In genomic region chr2:167417694-167418093, GRCm38 (mm10) we compare ENCODE assay signal across 8 mouse cellular contexts. TPM values are rescaled to one million over a fixed set of nuclear protein-coding genes. Genes with fewer than 3 reads are reported as not detected.
DNase-seq lines count a peak whose midpoint lies in the region; ATAC-seq and TF ChIP-seq lines count a peak whose summit lies in the region.

No protein-coding gene starts in this region.

- 37% methylated on average over 4 of the region's 4 CpGs for WGBS in forebrain, embryonic 11.5 days
- 42% methylated on average over 4 of the region's 4 CpGs for WGBS in forebrain, embryonic 15.5 days
- WGBS in olfactory bulb, adult 2 months = 31% methylated on average over 4 of the region's 4 CpGs

- H3K4me1 ChIP-seq in forebrain, embryonic 11.5 days (replicated peaks; ENCODE audit: control insufficient read depth, insufficient read depth, low read length) = peaks cover 4% of the 10 kb centered on the region; the same call in 1 of the 2 replicates
- H3K4me1 ChIP-seq in forebrain, embryonic 15.5 days = peaks cover 15% of the 10 kb centered on the region
- H3K4me1 ChIP-seq in olfactory bulb, adult 2 months (ENCODE audit: control insufficient read depth, insufficient read depth, low read length) = 0 out of 2 replicates have a peak, but pooled peaks cover 5% of the 10 kb centered on the region

- TF ChIP-seq POLR2A in olfactory bulb, adult 2 months (IDR thresholded peaks at IDR 0.05; ENCODE audit: insufficient read depth, low read depth, low read length) = no peak

- TF ChIP-seq CTCF in olfactory bulb, adult 2 months (IDR thresholded peaks at IDR 0.05; ENCODE audit: insufficient read depth, low read depth, low read length) = peak; percentile 48; the same call in 1 of the 2 replicates

- peaks cover 3% of the 10 kb centered on the region; the same call in 1 of the 2 replicates for H3K9me3 ChIP-seq in forebrain, embryonic 11.5 days (ENCODE audit: control insufficient read depth, low read length)
- no peaks in the 10 kb centered on the region for H3K9me3 ChIP-seq in forebrain, embryonic 15.5 days

- H3K27ac ChIP-seq in forebrain, embryonic 11.5 days (ENCODE audit: low read depth, low read length) = no peak overlapping the region
- H3K27ac ChIP-seq in forebrain, embryonic 15.5 days (replicated peaks) = no peak overlapping the region
- no peak overlapping the region for H3K27ac ChIP-seq in olfactory bulb, adult 2 months (ENCODE audit: insufficient read depth, low read depth, low read length)

- peak; percentile 78 for DNase-seq in forebrain, embryonic 11.5 days (ENCODE audit: low spot score)
- DNase-seq in CD8-positive naive resting alpha-beta T cell, adult 2 months (ENCODE audit: low read depth in 2 of 2, low spot score in 2 of 2) = peak; percentile 37 to 48
- DNase-seq in c-Kit-positive CD71-negative TER-119-negative erythroid progenitor cells, embryonic 14.5 days (ENCODE audit: low read depth) = peak; percentile 37
- DNase-seq in gastrocnemius, postnatal 14 days = peak; percentile 74
- peak; percentile 40 to 55 for DNase-seq in layer of hippocampus, postnatal 36 days
- peak; percentile 70 for DNase-seq in thymus, postnatal 14 days

- intact Hi-C loops in gastrocnemius, postnatal 14 days (cut with DNase I; ENCODE audit: low total_unique reads) = loop anchor here (5.0 kb wide), 2 partner anchors 135 to 195 kb away; no protein-coding TSS in a partner anchor

- H3K27me3 ChIP-seq in forebrain, embryonic 11.5 days (ENCODE audit: control insufficient read depth, insufficient read depth, low read length) = no peaks in the 10 kb centered on the region
- no peaks in the 10 kb centered on the region for H3K27me3 ChIP-seq in forebrain, embryonic 15.5 days

- no peak overlapping the region for H3K9ac ChIP-seq in forebrain, embryonic 11.5 days (ENCODE audit: low read length)
- no peak overlapping the region for H3K9ac ChIP-seq in forebrain, embryonic 15.5 days (replicated peaks)

- no peak overlapping the region for H3K4me3 ChIP-seq in forebrain, embryonic 11.5 days (ENCODE audit: low read depth, low read length)
- H3K4me3 ChIP-seq in forebrain, embryonic 15.5 days = no peak overlapping the region
- no peak overlapping the region for H3K4me3 ChIP-seq in olfactory bulb, adult 2 months (ENCODE audit: insufficient read depth, low read depth, low read length)

- ATAC-seq in forebrain, embryonic 11.5 days (replicated peaks; ENCODE audit: low FRiP score) = no peak
- ATAC-seq in forebrain, embryonic 15.5 days (replicated peaks) = no peak

- no peak overlapping the region for H3K4me2 ChIP-seq in forebrain, embryonic 11.5 days (ENCODE audit: low read depth, low read length, severe bottlenecking)
- H3K4me2 ChIP-seq in forebrain, embryonic 15.5 days (replicated peaks) = no peak overlapping the region

- no peaks in the 10 kb centered on the region for H3K36me3 ChIP-seq in forebrain, embryonic 11.5 days (ENCODE audit: control insufficient read depth, insufficient read depth, low read length)
- no peaks in the 10 kb centered on the region for H3K36me3 ChIP-seq in forebrain, embryonic 15.5 days

RNA-seq across cellular contexts. Expression of gene Slc9a8, which starts 3.8 kb away (rescaled TPM):
- polyA plus RNA-seq in forebrain, embryonic 11.5 days (2014; fragmentation: Nextera tagmentation; extraction: Ambion mirVana) = 23.9 and 24.3 TPM in 2 replicates
- 20.4 and 23.1 TPM in 2 replicates for polyA plus RNA-seq in forebrain, embryonic 15.5 days (2015; fragmentation: Nextera tagmentation; extraction: Ambion mirVana)
- 10 to 100 TPM; 24.5 to 24.6 TPM for total RNA-seq in gastrocnemius, postnatal 14 days (2021)
- total RNA-seq in layer of hippocampus, postnatal 36 days (2021) = 10 to 100 TPM; 28.3 to 34.1 TPM
- polyA plus RNA-seq in olfactory bulb, adult 2 months (2012; ENCODE audit: insufficient read depth, insufficient read length, low replicate concordance, missing spikeins) = not detected in 2 replicates

Comparison
In these comparisons a context has a peak if more than half of its experiments do, and no peak if none do; other contexts are left out.
1. RNA of gene Slc9a8, which starts 3.8 kb away (polyA plus RNA-seq): 23.9 to 24.3 TPM in forebrain, embryonic 11.5 days and 20.4 to 23.1 TPM in forebrain, embryonic 15.5 days; not detected in olfactory bulb, adult 2 months; every median in the first group is over 10 times any median in the second.
2. Peak in every context shown above with its lines, with median percentiles within 50 percentile points of each other: DNase-seq.